Mouse (Mus musculus): Measurements from ENCODE around the gene Fmnl1.

Fmnl1 gene

GRCm38 (mm10) chr11:103170494-103171285, at the start of gene Fmnl1:
Gene Fmnl1 (plus strand): TSS chr11:103171107.
- peak; percentile 81 to 86 for DNase-seq (ENCODE audit: low spot score in 2 of 2)

- peak; percentile 44 to 50 for DNase-seq (ENCODE audit: low spot score in 2 of 2)
Observed at GRCm38 (mm10) chr11:103131701-103132575, 39.0 kb upstream of the Fmnl1 start, which contains the start of gene Hexim2. Gene Hexim2 (plus strand): TSS chr11:103132429.

- peak; percentile 99 to 100 for DNase-seq (ENCODE audit: low spot score in 2 of 2)
Observed at GRCm38 (mm10) chr11:103132576-103133455, 38.1 kb upstream of the Fmnl1 start.

- DNase-seq (ENCODE audit: low spot score in 2 of 2) = no peak
Observed at GRCm38 (mm10) chr11:103133456-103134185, 37.3 kb upstream of the Fmnl1 start.

- DNase-seq (ENCODE audit: low spot score in 2 of 2) = no peak
Observed at GRCm38 (mm10) chr11:103134221-103134620, 36.7 kb upstream of the Fmnl1 start.

- no peak for DNase-seq (ENCODE audit: low spot score in 2 of 2)
Observed at GRCm38 (mm10) chr11:103136039-103136577, 34.8 kb upstream of the Fmnl1 start.

- DNase-seq (ENCODE audit: low spot score in 2 of 2) = no peak
Observed at GRCm38 (mm10) chr11:103139951-103140762, 30.8 kb upstream of the Fmnl1 start.

- no peak for DNase-seq (ENCODE audit: low spot score in 2 of 2)
Observed at GRCm38 (mm10) chr11:103140763-103141100, 30.2 kb upstream of the Fmnl1 start.

- DNase-seq (ENCODE audit: low spot score in 2 of 2) = no peak
Observed at GRCm38 (mm10) chr11:103141101-103141943, 29.6 kb upstream of the Fmnl1 start.

- no peak for DNase-seq (ENCODE audit: low spot score in 2 of 2)
Observed at GRCm38 (mm10) chr11:103141944-103142255, 29.0 kb upstream of the Fmnl1 start.

- peak; percentile 68 for DNase-seq (ENCODE audit: low spot score in 2 of 2)
Observed at GRCm38 (mm10) chr11:103142441-103143182, 28.3 kb upstream of the Fmnl1 start.

- DNase-seq (ENCODE audit: low spot score in 2 of 2) = no peak
Observed at GRCm38 (mm10) chr11:103144309-103145285, 26.3 kb upstream of the Fmnl1 start.

- DNase-seq (ENCODE audit: low spot score in 2 of 2) = no peak
Observed at GRCm38 (mm10) chr11:103146386-103146785, 24.5 kb upstream of the Fmnl1 start.

- no peak for DNase-seq (ENCODE audit: low spot score in 2 of 2)
Observed at GRCm38 (mm10) chr11:103147766-103148165, 23.1 kb upstream of the Fmnl1 start.

GRCm38 (mm10) chr11:103149771-103150170, 21.1 kb upstream of the Fmnl1 start:
- DNase-seq (ENCODE audit: low spot score in 2 of 2) = no peak

- peak; percentile 85 to 89 for DNase-seq (ENCODE audit: low spot score in 2 of 2)
Observed at GRCm38 (mm10) chr11:103158621-103159478, 12.1 kb upstream of the Fmnl1 start.
